Mouse (Mus musculus) neural tube, embryonic 15.5 days (tissue): ENCODE data around the gene Lao1. TPM values are rescaled to one million over a fixed set of nuclear protein-coding genes. Genes with fewer than 3 reads are reported as not detected.

ENCODE experiments used
- ATAC-seq: fragments of 200-750 bp; cut with Nextera tagmentation; 2 replicates; pipeline ENCODE4 v1.8.0; 2017; ENCODE audit warnings: mild to moderate bottlenecking, moderate TSS enrichment, moderate library complexity; ENCODE audit not compliant: low FRiP score
- H3K27ac ChIP-seq: fragments of 300-500 bp; sonication (generic); replicated peaks from 2 replicates; pipeline ENCODE4 v1.5.1; 2015; ENCODE audit warnings: mild to moderate bottlenecking, inconsistent platforms
- H3K27me3 ChIP-seq: fragments of 300-500 bp; sonication (generic); replicated peaks from 2 replicates; pipeline ENCODE4 v1.6.1; 2015; ENCODE audit warnings: inconsistent platforms
- H3K36me3 ChIP-seq: fragments of 300-500 bp; sonication (generic); 2 replicates; pipeline ENCODE4 v1.6.1; 2015; ENCODE audit warnings: inconsistent platforms
- H3K4me1 ChIP-seq: fragments of 300-500 bp; sonication (generic); 2 replicates; pipeline ENCODE4 v1.6.1; 2015; ENCODE audit warnings: inconsistent platforms
- H3K4me2 ChIP-seq: fragments of 300-500 bp; sonication (generic); 2 replicates; pipeline ENCODE4 v1.6.1; 2015; ENCODE audit warnings: inconsistent platforms, mild to moderate bottlenecking, moderate library complexity
- H3K4me3 ChIP-seq: fragments of 300-500 bp; sonication (generic); replicated peaks from 2 replicates; pipeline ENCODE4 v1.5.1; 2015; ENCODE audit warnings: mild to moderate bottlenecking, inconsistent platforms
- H3K9ac ChIP-seq: fragments of 300-500 bp; sonication (generic); replicated peaks from 2 replicates; pipeline ENCODE4 v1.6.1; 2015; ENCODE audit warnings: mild to moderate bottlenecking, inconsistent platforms
- H3K9me3 ChIP-seq: fragments of 300-500 bp; sonication (generic); replicated peaks from 2 replicates; pipeline ENCODE4 v1.6.1; 2016; ENCODE audit warnings: inconsistent platforms
- WGBS: fragments of 180-500 bp; shearing (Covaris S2); methylation state at CpG from one replicate; pipeline ENCODE4 v1.1.7; 2015; ENCODE audit warnings: mixed read lengths; 5-methylcytosine and 5-hydroxymethylcytosine counted together
- polyA plus RNA-seq: library from polyadenylated mRNA; unstranded; fragments of >200 nt; fragmentation: Nextera tagmentation; extraction: Ambion mirVana; gene quantifications from 2 replicates; pipeline ENCODE4 v1.2.1, GENCODE M21; 2015

Lao1 gene
- polyA plus RNA-seq, 1 experiment from 2014 or later = not detected

- 0 out of 2 replicates have a peak, but pooled peaks cover 2% of the 10 kb centered on the region for H3K27me3 ChIP-seq
- no peaks in the 10 kb centered on the region for H3K36me3 ChIP-seq
- WGBS = 65% methylated on average over 19 of the region's 19 CpGs
- no peak overlapping the region for H3K4me3 ChIP-seq
- H3K27ac ChIP-seq = no peak overlapping the region
- no peak overlapping the region for H3K9ac ChIP-seq
- no peaks in the 10 kb centered on the region for H3K9me3 ChIP-seq
- H3K4me2 ChIP-seq = no peak overlapping the region
- ATAC-seq = no peak
- 0 out of 2 replicates have a peak, but pooled peaks cover 2% of the 10 kb centered on the region for H3K4me1 ChIP-seq
Observed at GRCm38 (mm10) chr4:118999691-119000486, 38.5 kb downstream of the Lao1 start.

GRCm38 (mm10) chr4:119001696-119002095, 40.3 kb downstream of the Lao1 start:
- H3K9ac ChIP-seq = no peak overlapping the region
- no peak for ATAC-seq
- H3K27me3 ChIP-seq = 0 out of 2 replicates have a peak, but pooled peaks cover 2% of the 10 kb centered on the region
- 58% methylated on average over 10 of the region's 10 CpGs for WGBS
- 0 out of 2 replicates have a peak, but pooled peaks cover 2% of the 10 kb centered on the region for H3K4me1 ChIP-seq
- H3K4me3 ChIP-seq = no peak overlapping the region
- no peak overlapping the region for H3K27ac ChIP-seq
- no peaks in the 10 kb centered on the region for H3K9me3 ChIP-seq
- H3K36me3 ChIP-seq = no peaks in the 10 kb centered on the region
- H3K4me2 ChIP-seq = no peak overlapping the region

GRCm38 (mm10) chr4:119002512-119002911, 41.1 kb downstream of the Lao1 start:
- Histone ChIP-seq H3K27me3 (0 out of 2 replicates have a peak, but pooled peaks cover 2% of the 10 kb centered on the region), H3K4me3 (no peak overlapping the region), H3K9ac (no peak overlapping the region), H3K4me1 (0 out of 2 replicates have a peak, but pooled peaks cover 2% of the 10 kb centered on the region), H3K27ac (no peak overlapping the region), H3K4me2 (no peak overlapping the region), H3K36me3 (no peaks in the 10 kb centered on the region), H3K9me3 (no peaks in the 10 kb centered on the region)
- ATAC-seq = no peak
- 85% methylated on average over 3 of the region's 3 CpGs for WGBS

- no peak overlapping the region for H3K27ac ChIP-seq
- no peak for ATAC-seq
- no peak overlapping the region for H3K4me3 ChIP-seq
- H3K27me3 ChIP-seq = 0 out of 2 replicates have a peak, but pooled peaks cover 2% of the 10 kb centered on the region
- peaks cover 2% of the 10 kb centered on the region; the same call in 1 of the 2 replicates for H3K4me1 ChIP-seq
- H3K36me3 ChIP-seq = no peaks in the 10 kb centered on the region
- 68% methylated on average over 3 of the region's 3 CpGs for WGBS
- no peaks in the 10 kb centered on the region for H3K9me3 ChIP-seq
- H3K9ac ChIP-seq = no peak overlapping the region
- no peak overlapping the region for H3K4me2 ChIP-seq
Observed at GRCm38 (mm10) chr4:119004178-119004577, 42.8 kb downstream of the Lao1 start.

GRCm38 (mm10) chr4:119004613-119005339, 43.4 kb downstream of the Lao1 start:
- H3K4me3 ChIP-seq = no peak overlapping the region
- no peak overlapping the region for H3K4me2 ChIP-seq
- peak; percentile 76 for ATAC-seq
- H3K4me1 ChIP-seq = peaks cover 2% of the 10 kb centered on the region; the same call in 1 of the 2 replicates
- no peak overlapping the region for H3K9ac ChIP-seq
- H3K9me3 ChIP-seq = no peaks in the 10 kb centered on the region
- no peaks in the 10 kb centered on the region for H3K36me3 ChIP-seq
- no peak overlapping the region for H3K27ac ChIP-seq
- H3K27me3 ChIP-seq = 0 out of 2 replicates have a peak, but pooled peaks cover 2% of the 10 kb centered on the region
- 28% methylated on average over 7 of the region's 7 CpGs for WGBS

GRCm38 (mm10) chr4:119007602-119008001, 46.2 kb downstream of the Lao1 start:
- no peak overlapping the region for H3K4me3 ChIP-seq
- no peak overlapping the region for H3K4me2 ChIP-seq
- H3K27ac ChIP-seq = no peak overlapping the region
- H3K36me3 ChIP-seq = no peaks in the 10 kb centered on the region
- H3K9me3 ChIP-seq = no peaks in the 10 kb centered on the region
- no peak for ATAC-seq
- H3K9ac ChIP-seq = no peak overlapping the region
- H3K27me3 ChIP-seq = no peaks in the 10 kb centered on the region
- peaks cover 2% of the 10 kb centered on the region; the same call in 1 of the 2 replicates for H3K4me1 ChIP-seq
- 91% methylated on average over 6 of the region's 6 CpGs for WGBS

GRCm38 (mm10) chr4:119008476-119008875, 47.1 kb downstream of the Lao1 start:
- Histone ChIP-seq H3K4me3 (no peak overlapping the region), H3K36me3 (no peaks in the 10 kb centered on the region), H3K4me1 (peaks cover 2% of the 10 kb centered on the region; the same call in 1 of the 2 replicates), H3K27me3 (no peaks in the 10 kb centered on the region), H3K9ac (no peak overlapping the region), H3K9me3 (no peaks in the 10 kb centered on the region), H3K27ac (no peak overlapping the region), H3K4me2 (no peak overlapping the region)
- 0 out of 2 replicates have a peak, but pooled peaks have one; percentile 12 for ATAC-seq
- WGBS = 23% methylated on average over 6 of the region's 6 CpGs

- no peak for ATAC-seq
- no peaks in the 10 kb centered on the region for H3K9me3 ChIP-seq
- H3K4me2 ChIP-seq = no peak overlapping the region
- H3K4me1 ChIP-seq = peaks cover 1% of the 10 kb centered on the region; the same call in 1 of the 2 replicates
- H3K4me3 ChIP-seq = no peak overlapping the region
- no peaks in the 10 kb centered on the region for H3K36me3 ChIP-seq
- H3K27ac ChIP-seq = no peak overlapping the region
- 77% methylated on average over 8 of the region's 8 CpGs for WGBS
- no peaks in the 10 kb centered on the region for H3K27me3 ChIP-seq
- H3K9ac ChIP-seq = no peak overlapping the region
Observed at GRCm38 (mm10) chr4:119009814-119010213, 48.4 kb downstream of the Lao1 start.

GRCm38 (mm10) chr4:119011050-119011680, 49.8 kb downstream of the Lao1 start:
- H3K9me3 ChIP-seq = no peaks in the 10 kb centered on the region
- WGBS = 64% methylated on average over 10 of the region's 10 CpGs
- H3K36me3 ChIP-seq = no peaks in the 10 kb centered on the region

GRCm38 (mm10) chr4:119013031-119013430, 51.7 kb downstream of the Lao1 start:
- Histone ChIP-seq H3K27ac (no peak overlapping the region), H3K9me3 (no peaks in the 10 kb centered on the region), H3K4me3 (no peak overlapping the region), H3K9ac (no peak overlapping the region), H3K4me2 (no peak overlapping the region), H3K4me1 (no peaks in the 10 kb centered on the region; the same call in 1 of the 2 replicates), H3K27me3 (no peaks in the 10 kb centered on the region), H3K36me3 (no peaks in the 10 kb centered on the region)
- ATAC-seq = no peak
- 88% methylated on average over 5 of the region's 5 CpGs for WGBS

More at GRCm38 (mm10) chr4:119011050-119011680, 49.8 kb downstream of the Lao1 start:
- no peak overlapping the region for H3K4me3 ChIP-seq
- H3K27me3 ChIP-seq = no peaks in the 10 kb centered on the region
- H3K4me2 ChIP-seq = no peak overlapping the region
- no peak overlapping the region for H3K9ac ChIP-seq
- H3K27ac ChIP-seq = no peak overlapping the region
- no peak for ATAC-seq
- no peaks in the 10 kb centered on the region; the same call in 1 of the 2 replicates for H3K4me1 ChIP-seq

- Histone ChIP-seq H3K4me2 (no peak overlapping the region), H3K36me3 (no peaks in the 10 kb centered on the region), H3K4me1 (peaks cover 9% of the 10 kb centered on the region; the same call in 1 of the 2 replicates), H3K9me3 (no peaks in the 10 kb centered on the region), H3K27ac (no peak overlapping the region), H3K4me3 (no peak overlapping the region), H3K9ac (no peak overlapping the region), H3K27me3 (no peaks in the 10 kb centered on the region)
- ATAC-seq = peak; percentile 37; the same call in 1 of the 2 replicates
Observed at GRCm38 (mm10) chr4:119014997-119015396, 53.6 kb downstream of the Lao1 start.
